Mouse (Mus musculus): ENCODE data around the gene Sars2. TPM values are rescaled to one million over a fixed set of nuclear protein-coding genes. Genes with fewer than 3 reads are reported as not detected.

Gene Sars2
- polyA plus RNA-seq (2017; shearing (Covaris generic)): 20.1 TPM

GRCm38 (mm10) chr7:28741709-28742438 lies at the start of gene Sars2, which contains the start of gene Mrps12:
Gene Sars2, plus strand, starts transcription at chr7:28741992.
Gene Mrps12, minus strand, starts transcription at chr7:28741820.

GRCm38 (mm10) chr7:28692545-28693320 lies 49.1 kb upstream of the Sars2 start, which contains the start of gene Fbxo27:
Gene Fbxo27, plus strand, starts transcription at chr7:28692849.

GRCm38 (mm10) chr7:28716590-28717281 lies 25.1 kb upstream of the Sars2 start, which contains the start of gene Fbxo17:
Gene Fbxo17, plus strand, starts transcription at chr7:28716804.

GRCm38 (mm10) chr7:28756079-28756478 lies 14.3 kb downstream of the Sars2 start, which contains the start of gene Ccer2:
Gene Ccer2, plus strand, starts transcription at chr7:28756174.

GRCm38 (mm10) chr7:28766173-28766879 lies 24.5 kb downstream of the Sars2 start, which contains the start of gene Sirt2:
Gene Sirt2, plus strand, starts transcription at chr7:28766735.

GRCm38 (mm10) chr7:28767462-28767965 lies 25.7 kb downstream of the Sars2 start, which contains the start of gene Nfkbib:
Gene Nfkbib, minus strand, starts transcription at chr7:28767512.

GRCm38 (mm10) chr7:28788307-28789195 lies 46.8 kb downstream of the Sars2 start, which contains the start of gene Rinl:
Gene Rinl, plus strand, starts transcription at chr7:28788969.

Other genes starting within 250 kb of the Sars2 start
- not detected for gene Ifnl2, start 231.5 kb upstream of the Sars2 start, polyA plus RNA-seq (2017; shearing (Covaris generic))
- gene Ifnl3, start 219.2 kb upstream of the Sars2 start, polyA plus RNA-seq (2017; shearing (Covaris generic)): not detected
- gene Sycn, start 201.1 kb upstream of the Sars2 start, polyA plus RNA-seq (2017; shearing (Covaris generic)): not detected
- not detected for gene Nccrp1, start 194.7 kb upstream of the Sars2 start, polyA plus RNA-seq (2017; shearing (Covaris generic))
- 30.0 TPM for gene Samd4b, start 143.8 kb upstream of the Sars2 start, polyA plus RNA-seq (2017; shearing (Covaris generic))
- 7.7 TPM for gene Pak4, start 143.8 kb upstream of the Sars2 start, polyA plus RNA-seq (2017; shearing (Covaris generic))
- not detected for gene Acp7, start 110.7 kb upstream of the Sars2 start, polyA plus RNA-seq (2017; shearing (Covaris generic))
- 3.5 TPM for gene Fbxo27, start 49.1 kb upstream of the Sars2 start, polyA plus RNA-seq (2017; shearing (Covaris generic))
- gene Fbxo17, start 25.2 kb upstream of the Sars2 start, polyA plus RNA-seq (2017; shearing (Covaris generic)): 22.9 TPM
- 93.4 TPM for gene Mrps12, start 172 bp upstream of the Sars2 start, polyA plus RNA-seq (2017; shearing (Covaris generic))
- gene Ccer2, start 14.2 kb downstream of the Sars2 start, polyA plus RNA-seq (2017; shearing (Covaris generic)): not detected
- gene Sirt2, start 24.7 kb downstream of the Sars2 start, polyA plus RNA-seq (2017; shearing (Covaris generic)): 83.6 TPM
- gene Nfkbib, start 25.5 kb downstream of the Sars2 start, polyA plus RNA-seq (2017; shearing (Covaris generic)): 96.6 TPM
- 275 TPM for gene Rinl, start 47.0 kb downstream of the Sars2 start, polyA plus RNA-seq (2017; shearing (Covaris generic))
- gene Hnrnpl, start 66.5 kb downstream of the Sars2 start, polyA plus RNA-seq (2017; shearing (Covaris generic)): 300 TPM
- gene Ech1, start 83.2 kb downstream of the Sars2 start, polyA plus RNA-seq (2017; shearing (Covaris generic)): 196 TPM
- gene Lgals4, start 91.9 kb downstream of the Sars2 start, polyA plus RNA-seq (2017; shearing (Covaris generic)): 22.8 TPM
- gene Lgals7, start 121.9 kb downstream of the Sars2 start, polyA plus RNA-seq (2017; shearing (Covaris generic)): 1.3 TPM
- 0.25 TPM for gene Capn12, start 139.4 kb downstream of the Sars2 start, polyA plus RNA-seq (2017; shearing (Covaris generic))
- 301 TPM for gene Actn4, start 220.3 kb downstream of the Sars2 start, polyA plus RNA-seq (2017; shearing (Covaris generic))
- gene Eif3k, start 239.9 kb downstream of the Sars2 start, polyA plus RNA-seq (2017; shearing (Covaris generic)): 330 TPM
- 167 TPM for gene Map4k1, start 240.1 kb downstream of the Sars2 start, polyA plus RNA-seq (2017; shearing (Covaris generic))

Measured in CD4-positive, CD25-positive, alpha-beta regulatory T cell (primary cell).